Mouse (Mus musculus) intestine, embryonic 14.5 days (tissue): ENCODE results near the gene Atat1. TPM values are rescaled to one million over a fixed set of nuclear protein-coding genes. Genes with fewer than 3 reads are reported as not detected.

Experiments
- ATAC-seq: fragments of 200-750 bp; cut with Nextera tagmentation; replicated peaks from 2 replicates; pipeline ENCODE4 v1.8.0; 2017; ENCODE audit warnings: low read depth, moderate number of reproducible peaks, moderate TSS enrichment, moderate library complexity; ENCODE audit not compliant: low FRiP score, low TSS enrichment
- DNase-seq: peaks from one replicate; pipeline ENCODE4 v3.0.0-alpha.2; 2018; ENCODE audit warnings: low spot score
- H3K27ac ChIP-seq: fragments of 300-500 bp; sonication (generic); 2 replicates; pipeline ENCODE4 v1.5.1; 2014; ENCODE audit warnings: low read depth, mild to moderate bottlenecking, control low read depth
- H3K27me3 ChIP-seq: fragments of 300-500 bp; sonication (generic); replicated peaks from 2 replicates; pipeline ENCODE4 v1.6.1; 2014; ENCODE audit warnings: low read length, control low read depth; ENCODE audit not compliant: control insufficient read depth, insufficient read depth
- H3K36me3 ChIP-seq: fragments of 300-500 bp; sonication (generic); 2 replicates; pipeline ENCODE4 v1.6.1; 2014; ENCODE audit warnings: low read length, control low read depth; ENCODE audit not compliant: control insufficient read depth, insufficient read depth
- H3K4me1 ChIP-seq: fragments of 300-500 bp; sonication (generic); replicated peaks from 2 replicates; pipeline ENCODE4 v1.6.1; 2014; ENCODE audit warnings: low read length, control low read depth, mixed read lengths; ENCODE audit not compliant: control insufficient read depth, insufficient read depth
- H3K4me2 ChIP-seq: fragments of 300-500 bp; sonication (generic); 2 replicates; pipeline ENCODE4 v1.6.1; 2014; ENCODE audit warnings: low read length
- H3K4me3 ChIP-seq: fragments of 300-500 bp; sonication (generic); 2 replicates; pipeline ENCODE4 v1.5.1; 2014; ENCODE audit warnings: low read depth, low read length, control low read depth, mixed read lengths
- H3K9ac ChIP-seq: fragments of 300-500 bp; sonication (generic); 2 replicates; pipeline ENCODE4 v1.6.1; 2014; ENCODE audit warnings: mild to moderate bottlenecking, low read length
- H3K9me3 ChIP-seq: fragments of 300-500 bp; sonication (generic); 2 replicates; pipeline ENCODE4 v1.6.1; 2016; ENCODE audit warnings: low read length, control low read depth; ENCODE audit not compliant: control insufficient read depth
- WGBS: fragments of 180-500 bp; shearing (Covaris S2); extraction: QIAGEN DNeasy Blood & Tissue Kit; methylation state at CpG from one replicate; pipeline ENCODE4 v1.1.7; 2014; 5-methylcytosine and 5-hydroxymethylcytosine counted together
- polyA plus RNA-seq: library from polyadenylated mRNA; unstranded; fragments of >200 nt; fragmentation: Nextera tagmentation; extraction: Ambion mirVana; gene quantifications from 2 replicates; pipeline ENCODE4 v1.2.1, GENCODE M21; 2014

The Atat1 gene
- polyA plus RNA-seq, 1 experiment from 2014 or later, result 68.5 TPM

GRCm38 (mm10) chr17:35865481-35866280, 44.2 kb downstream of the Atat1 start, which contains the start of gene Ppp1r18:
Gene Ppp1r18 (plus strand): TSS chr17:35865593.
- Histone ChIP-seq H3K27ac (peak within 1 kb of the TSS; percentile 96), H3K9me3 (no peaks in the 10 kb centered on the region), H3K36me3 (peaks cover 3% of the 10 kb centered on the region; the same call in 1 of the 2 replicates), H3K4me1 (peaks cover 46% of the 10 kb centered on the region), H3K27me3 (no peaks in the 10 kb centered on the region), H3K4me3 (peak within 1 kb of the TSS; percentile 68), H3K9ac (peak within 1 kb of the TSS; percentile 62), H3K4me2 (peak within 1 kb of the TSS; percentile 92)
- under 1% methylated on average over 36 of the region's 48 CpGs for WGBS
- DNase-seq (peak; percentile 90), ATAC-seq (peak; percentile 54)

GRCm38 (mm10) chr17:35864832-35865353, 45.0 kb downstream of the Atat1 start:
- 26% methylated on average over 10 of the region's 10 CpGs for WGBS
- Histone ChIP-seq H3K9ac (peak overlapping the region; percentile 62), H3K4me1 (peaks cover 42% of the 10 kb centered on the region), H3K27me3 (no peaks in the 10 kb centered on the region), H3K36me3 (no peaks in the 10 kb centered on the region), H3K27ac (peak overlapping the region; percentile 96), H3K9me3 (no peaks in the 10 kb centered on the region), H3K4me3 (peak overlapping the region; percentile 68), H3K4me2 (peak overlapping the region; percentile 92)
- ATAC-seq (no peak), DNase-seq (no peak)

GRCm38 (mm10) chr17:35861198-35861857, 48.5 kb downstream of the Atat1 start, which contains the start of gene Nrm:
Gene Nrm (plus strand): TSS chr17:35861318.
- no peaks in the 10 kb centered on the region for H3K9me3 ChIP-seq
- H3K36me3 ChIP-seq, result peaks cover 21% of the 10 kb centered on the region
- H3K27me3 ChIP-seq, result no peaks in the 10 kb centered on the region
- H3K4me3 ChIP-seq, result peak within 1 kb of the TSS; percentile 83
- WGBS, result under 1% methylated on average over 47 of the region's 47 CpGs
- peaks cover 15% of the 10 kb centered on the region for H3K4me1 ChIP-seq
- DNase-seq (peak; percentile 97), ATAC-seq (peak; percentile 91)
- H3K4me2 ChIP-seq, result peak within 1 kb of the TSS; percentile 59
- H3K9ac ChIP-seq, result peak within 1 kb of the TSS; percentile 67
- peak within 1 kb of the TSS; percentile 89 for H3K27ac ChIP-seq

GRCm38 (mm10) chr17:35860831-35861197, 49.1 kb downstream of the Atat1 start:
- DNase-seq, result no peak
- Histone ChIP-seq H3K9ac (peak overlapping the region; percentile 67), H3K4me1 (peaks cover 15% of the 10 kb centered on the region), H3K4me3 (peak overlapping the region; percentile 83), H3K27ac (peak overlapping the region; percentile 89; the same call in 1 of the 2 replicates), H3K36me3 (peaks cover 21% of the 10 kb centered on the region), H3K4me2 (peak overlapping the region; percentile 59), H3K27me3 (no peaks in the 10 kb centered on the region), H3K9me3 (no peaks in the 10 kb centered on the region)
- 6% methylated on average over 12 of the region's 12 CpGs for WGBS
- no peak for ATAC-seq

- WGBS, result 71% methylated on average over 2 of the region's 2 CpGs
- Histone ChIP-seq H3K4me3 (no peak overlapping the region), H3K9ac (no peak overlapping the region), H3K9me3 (no peaks in the 10 kb centered on the region), H3K4me2 (no peak overlapping the region), H3K4me1 (peaks cover 11% of the 10 kb centered on the region), H3K27me3 (no peaks in the 10 kb centered on the region), H3K27ac (no peak overlapping the region), H3K36me3 (peaks cover 25% of the 10 kb centered on the region)
- ATAC-seq, result no peak
- no peak for DNase-seq
Observed at GRCm38 (mm10) chr17:35859835-35860234, 50.0 kb downstream of the Atat1 start.

- Histone ChIP-seq H3K9ac (no peak overlapping the region), H3K9me3 (no peaks in the 10 kb centered on the region), H3K27ac (no peak overlapping the region), H3K4me3 (no peak overlapping the region), H3K4me2 (no peak overlapping the region), H3K27me3 (no peaks in the 10 kb centered on the region), H3K4me1 (peaks cover 6% of the 10 kb centered on the region), H3K36me3 (peaks cover 30% of the 10 kb centered on the region)
- ATAC-seq (no peak), DNase-seq (no peak)
- WGBS, result 89% methylated on average over 1 of the region's 1 CpGs
Observed at GRCm38 (mm10) chr17:35859371-35859770, 50.5 kb downstream of the Atat1 start.

- no peak overlapping the region for H3K4me2 ChIP-seq
- H3K9ac ChIP-seq, result no peak overlapping the region
- ATAC-seq (no peak), DNase-seq (no peak)
- no peaks in the 10 kb centered on the region for H3K27me3 ChIP-seq
- no peak overlapping the region for H3K4me3 ChIP-seq
- H3K4me1 ChIP-seq, result no peaks in the 10 kb centered on the region
- H3K9me3 ChIP-seq, result no peaks in the 10 kb centered on the region
- peaks cover 91% of the 10 kb centered on the region for H3K36me3 ChIP-seq
- H3K27ac ChIP-seq, result no peak overlapping the region
- WGBS, result 91% methylated on average over 3 of the region's 3 CpGs
Observed at GRCm38 (mm10) chr17:35850974-35851373, 58.9 kb downstream of the Atat1 start.

GRCm38 (mm10) chr17:35848112-35848511, 61.8 kb downstream of the Atat1 start:
- Histone ChIP-seq H3K4me1 (no peaks in the 10 kb centered on the region), H3K4me3 (no peak overlapping the region), H3K9me3 (no peaks in the 10 kb centered on the region), H3K36me3 (peaks cover 89% of the 10 kb centered on the region), H3K9ac (no peak overlapping the region), H3K4me2 (no peak overlapping the region), H3K27me3 (no peaks in the 10 kb centered on the region), H3K27ac (no peak overlapping the region)
- 65% methylated on average over 1 of the region's 1 CpGs for WGBS
- DNase-seq, result no peak
- ATAC-seq, result no peak
